Mouse (Mus musculus): ENCODE results near the gene Fam193a. TPM values are rescaled to one million over a fixed set of nuclear protein-coding genes. Genes with fewer than 3 reads are reported as not detected.
A peak's percentile ranks its signal among the peaks of the same experiment; 100 is the strongest.

Gene Fam193a
- total RNA-seq, 4 experiments from 2014 or later, result 43.1 to 49.3 (median 43.2) TPM

DNA sequence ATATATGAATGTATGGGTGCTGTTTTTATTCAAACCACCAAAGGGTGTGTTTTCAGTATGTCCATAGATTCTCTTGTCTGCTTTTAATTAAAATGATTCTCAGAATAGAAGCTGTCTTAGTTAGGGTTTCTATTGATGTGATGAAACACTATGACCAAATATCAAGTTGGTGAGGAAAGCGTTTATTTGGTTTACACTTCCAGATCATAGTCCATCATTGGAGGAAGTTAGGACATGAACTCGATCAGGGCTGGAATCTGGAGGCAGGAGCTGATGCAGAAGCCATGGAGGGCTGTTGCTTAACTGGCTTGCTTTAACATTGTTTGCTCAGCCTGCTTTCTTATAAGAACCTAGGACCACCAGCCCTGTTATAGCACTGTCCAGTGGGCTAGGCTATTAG lies 12.0 kb downstream of the Fam193a start:
- no peak for DNase-seq (ENCODE audit: low spot score in 2 of 2)

DNA sequence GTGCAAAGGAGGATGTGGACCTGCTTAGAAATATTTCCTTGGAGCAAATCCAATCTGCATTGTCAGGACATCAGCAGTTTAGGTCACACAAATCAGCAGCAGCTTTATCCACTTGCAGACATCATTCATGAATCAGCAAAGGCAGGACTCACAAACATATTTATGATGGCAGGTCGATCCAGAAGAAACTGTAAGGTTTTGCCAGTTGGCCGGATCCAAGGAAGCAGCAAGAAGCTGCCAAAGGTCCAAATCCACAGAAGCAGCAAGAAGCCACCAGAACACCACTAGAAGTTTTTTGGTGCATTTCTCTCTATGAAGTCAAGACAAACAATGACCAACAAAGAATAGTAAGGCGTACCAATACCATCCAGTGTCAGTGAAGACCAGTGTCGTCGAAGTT lies 15.9 kb downstream of the Fam193a start:
- DNase-seq (ENCODE audit: low spot score in 2 of 2), result no peak

DNA sequence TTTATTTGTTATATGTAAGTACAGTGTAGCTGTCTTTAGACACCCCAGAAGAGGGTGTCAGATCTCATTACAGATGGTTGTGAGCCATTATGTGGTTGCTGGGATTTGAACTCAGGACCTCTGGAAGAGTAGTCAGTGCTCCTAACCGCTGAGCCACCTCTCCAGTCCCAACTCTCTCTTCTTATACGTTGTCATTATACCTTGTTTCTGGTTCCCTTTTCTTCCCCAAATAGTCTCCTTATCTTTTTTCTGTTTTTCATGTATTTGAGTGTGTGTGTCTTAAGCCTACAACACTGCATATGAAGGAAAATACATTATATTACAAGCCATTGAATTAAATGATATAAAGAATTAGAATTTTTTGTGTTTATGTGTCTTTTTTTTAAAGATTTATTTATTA lies 17.0 kb downstream of the Fam193a start:
- no peak for DNase-seq (ENCODE audit: low spot score in 2 of 2)

DNA sequence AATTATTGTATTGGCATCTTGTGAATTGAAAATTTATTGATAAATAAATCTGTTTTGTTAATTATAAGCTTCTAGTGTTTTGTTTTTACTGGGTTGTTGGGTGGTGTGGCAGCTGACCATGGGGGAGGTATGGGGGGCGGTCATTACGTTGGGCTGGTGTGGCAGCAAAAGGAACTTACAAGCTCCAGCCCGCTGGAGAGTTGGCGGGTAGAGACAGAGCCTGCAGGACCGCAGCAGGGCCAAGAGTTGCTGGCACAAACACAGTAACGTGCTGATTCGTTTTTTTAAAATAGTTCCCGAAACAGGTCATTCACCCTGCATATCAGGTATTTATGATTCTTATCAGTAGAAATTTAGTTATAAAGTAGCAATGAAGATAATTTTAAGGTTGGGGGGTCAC lies 23.5 kb downstream of the Fam193a start:
- no peak for DNase-seq (ENCODE audit: low spot score in 2 of 2)

DNA sequence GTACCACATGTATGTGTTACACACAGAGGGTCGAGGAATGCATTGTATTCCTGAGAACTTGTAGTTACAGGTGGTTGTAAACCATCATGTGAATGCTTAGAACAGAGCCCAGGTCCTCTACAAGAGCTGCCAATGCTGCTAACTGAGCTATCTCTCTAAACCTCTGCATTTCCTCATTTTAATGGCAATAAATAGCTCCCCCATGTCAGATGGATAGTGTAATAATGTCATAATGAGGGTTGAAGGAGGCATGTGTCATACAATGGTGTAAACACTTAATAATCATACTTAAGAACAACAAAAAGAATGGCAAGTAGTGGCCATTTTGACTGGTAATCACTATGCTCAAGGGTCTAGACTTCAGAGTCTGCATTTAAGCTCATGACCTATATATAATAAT lies 25.6 kb downstream of the Fam193a start:
- DNase-seq (ENCODE audit: low spot score in 2 of 2), result no peak

DNA sequence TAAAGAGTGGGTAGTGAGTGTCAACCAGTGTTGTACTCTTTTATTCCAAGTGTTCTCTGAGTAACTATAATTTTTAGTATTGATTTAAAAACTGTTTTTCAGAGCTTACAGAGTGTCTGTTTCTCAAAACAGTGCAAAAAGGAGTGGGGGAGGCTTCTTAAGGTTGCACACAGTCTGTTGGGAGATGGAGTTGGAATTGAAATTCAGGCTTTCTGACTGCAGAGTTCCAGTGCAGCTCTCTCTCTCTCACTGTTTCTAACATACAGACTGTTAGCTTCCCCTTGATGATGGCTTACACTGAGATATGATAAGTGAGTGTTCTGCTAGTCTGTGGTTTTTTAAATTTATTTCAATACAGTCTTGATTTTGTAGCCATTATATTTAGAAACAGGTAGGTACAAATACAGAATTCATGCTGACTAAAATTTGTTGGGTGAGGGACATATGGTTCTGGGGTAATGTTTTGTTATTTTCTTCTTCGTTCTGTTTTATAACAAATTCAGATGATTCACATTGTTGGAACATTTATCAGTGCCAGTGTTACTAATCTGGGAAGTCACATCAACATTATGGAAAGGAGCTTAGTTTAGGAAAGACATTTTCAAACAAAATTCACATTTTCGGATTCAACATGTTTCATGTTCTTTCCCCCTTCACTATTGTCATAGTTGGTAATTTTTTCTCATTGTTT lies 26.3 kb downstream of the Fam193a start:
- no peak for DNase-seq (ENCODE audit: low spot score in 2 of 2)

DNA sequence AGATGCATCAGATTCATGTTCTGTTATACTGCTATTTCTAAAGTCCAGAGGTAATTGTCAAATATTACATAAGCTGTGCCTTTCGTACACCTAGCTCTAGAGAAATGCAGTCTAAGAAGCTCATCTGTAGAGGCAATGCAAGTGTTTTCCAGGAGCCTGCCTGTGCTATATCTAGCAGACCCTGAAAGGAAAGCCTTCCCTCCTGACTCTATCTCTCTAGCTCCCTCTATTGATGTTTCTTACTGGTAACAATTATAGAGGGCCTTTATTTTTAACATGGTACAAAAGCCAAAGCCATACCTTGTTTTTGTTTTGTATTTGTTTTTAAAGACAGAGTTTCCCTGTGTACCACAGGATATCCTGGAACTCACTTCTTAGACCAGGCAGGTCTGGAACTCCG lies 28.1 kb downstream of the Fam193a start:
- no peak for DNase-seq (ENCODE audit: low spot score in 2 of 2)

DNA sequence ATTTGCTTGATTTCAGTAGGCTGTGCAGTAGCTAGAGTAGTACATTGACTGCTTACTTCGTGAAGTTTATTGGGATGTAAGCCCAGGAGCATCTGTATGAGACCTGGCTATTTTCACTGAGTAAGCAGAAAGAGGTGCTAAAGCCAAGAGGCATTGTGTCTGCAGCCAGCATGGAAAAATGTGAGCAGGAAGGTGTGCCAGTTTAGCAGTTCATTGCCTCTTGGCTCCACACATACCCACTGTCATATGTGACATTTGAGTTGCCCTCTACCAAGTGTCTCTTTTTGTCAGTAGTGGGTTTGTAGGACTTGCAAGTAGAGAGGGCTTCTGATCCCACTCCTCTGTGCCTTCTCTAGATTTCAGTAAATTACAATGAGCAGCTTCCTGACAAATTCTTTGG lies 28.6 kb downstream of the Fam193a start:
- DNase-seq (ENCODE audit: low spot score in 2 of 2), result no peak

DNA sequence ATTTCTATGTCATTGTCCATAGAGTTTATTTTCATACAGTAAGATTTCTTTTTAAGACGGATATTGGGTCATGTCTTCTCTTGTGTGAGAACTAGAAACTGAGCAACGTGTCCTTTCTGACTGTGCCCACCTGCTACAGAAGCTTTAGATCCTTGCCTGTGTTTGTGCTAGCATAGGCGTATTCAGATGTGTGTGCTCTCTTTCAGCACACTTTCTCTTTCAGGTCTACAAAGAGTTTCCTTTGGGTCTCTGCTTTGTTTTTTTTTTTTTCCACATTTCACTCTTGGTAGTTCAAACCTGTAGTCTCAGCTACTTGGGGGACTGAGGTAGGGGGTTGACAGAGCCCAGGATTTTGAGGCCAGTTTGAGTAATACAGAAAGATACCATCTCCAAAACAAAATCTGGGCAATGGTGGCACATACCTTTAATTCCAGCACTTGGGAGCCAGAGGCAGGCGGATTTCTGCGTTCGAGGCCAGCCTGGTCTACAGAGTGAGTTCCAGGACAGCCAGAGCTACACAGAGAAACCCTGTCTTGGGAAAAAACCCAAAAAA lies 37.7 kb downstream of the Fam193a start:
- no peak for DNase-seq (ENCODE audit: low spot score in 2 of 2)

DNA sequence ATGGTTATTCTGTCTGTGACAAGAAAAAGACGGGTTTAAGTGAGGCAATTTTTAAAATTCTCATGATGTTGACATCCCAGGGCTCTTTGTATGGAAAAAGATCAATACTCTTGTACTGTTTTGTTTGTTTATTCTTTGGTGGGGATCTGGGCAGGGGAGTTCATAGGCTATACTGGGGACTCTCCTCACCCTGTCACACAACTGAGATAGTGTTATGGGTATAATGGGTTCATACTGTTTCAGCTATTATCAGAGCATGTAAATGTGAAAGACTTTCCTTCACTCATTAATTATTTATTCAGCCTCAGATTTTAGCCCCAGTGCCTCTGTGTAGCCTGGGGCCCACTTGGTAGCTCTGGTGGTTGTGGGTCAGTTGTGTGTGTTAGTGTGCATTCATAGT lies 39.3 kb downstream of the Fam193a start:
- DNase-seq (ENCODE audit: low spot score in 2 of 2), result no peak

DNA sequence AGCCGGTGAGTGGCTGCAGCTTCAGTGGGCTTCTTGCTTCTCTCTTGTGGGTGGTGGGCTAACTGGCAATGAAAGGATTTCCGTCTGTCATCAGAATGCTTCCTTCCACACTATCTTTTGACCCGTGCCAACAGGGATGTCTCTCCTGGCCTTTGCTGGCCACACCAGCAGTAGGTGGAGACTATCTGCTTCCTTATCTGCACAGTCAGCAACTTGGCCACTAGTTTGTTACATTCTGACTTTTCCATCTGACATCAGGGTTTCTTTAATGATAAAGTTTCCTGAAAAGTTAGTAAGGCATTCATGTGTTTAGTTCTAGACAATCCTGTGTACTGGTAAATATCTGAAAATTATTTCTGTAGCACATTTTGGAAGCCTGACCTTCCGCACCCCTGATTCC lies 41.1 kb downstream of the Fam193a start:
- no peak for DNase-seq (ENCODE audit: low spot score in 2 of 2)

DNA sequence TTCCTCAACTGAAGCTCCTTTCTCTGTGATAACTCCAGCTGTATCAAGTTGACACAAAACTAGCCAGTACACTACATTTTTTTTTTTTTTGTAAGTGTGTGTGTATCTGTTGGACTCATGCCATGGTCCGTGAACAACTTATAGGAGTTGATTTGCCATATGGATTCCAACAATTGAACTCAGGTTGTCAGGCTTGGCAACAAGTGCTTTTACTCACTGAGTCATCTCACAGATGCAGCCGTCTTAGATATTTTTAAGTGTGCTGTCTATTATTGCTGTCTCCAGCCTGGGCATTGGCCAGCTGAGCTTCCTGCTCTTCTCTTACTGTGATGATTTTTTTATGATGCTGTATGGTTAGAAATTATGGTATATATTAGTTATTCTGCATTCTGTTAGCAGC lies 44.2 kb downstream of the Fam193a start:
- DNase-seq (ENCODE audit: low spot score in 2 of 2), result peak in 1 of 2 experiments; percentile 26

DNA sequence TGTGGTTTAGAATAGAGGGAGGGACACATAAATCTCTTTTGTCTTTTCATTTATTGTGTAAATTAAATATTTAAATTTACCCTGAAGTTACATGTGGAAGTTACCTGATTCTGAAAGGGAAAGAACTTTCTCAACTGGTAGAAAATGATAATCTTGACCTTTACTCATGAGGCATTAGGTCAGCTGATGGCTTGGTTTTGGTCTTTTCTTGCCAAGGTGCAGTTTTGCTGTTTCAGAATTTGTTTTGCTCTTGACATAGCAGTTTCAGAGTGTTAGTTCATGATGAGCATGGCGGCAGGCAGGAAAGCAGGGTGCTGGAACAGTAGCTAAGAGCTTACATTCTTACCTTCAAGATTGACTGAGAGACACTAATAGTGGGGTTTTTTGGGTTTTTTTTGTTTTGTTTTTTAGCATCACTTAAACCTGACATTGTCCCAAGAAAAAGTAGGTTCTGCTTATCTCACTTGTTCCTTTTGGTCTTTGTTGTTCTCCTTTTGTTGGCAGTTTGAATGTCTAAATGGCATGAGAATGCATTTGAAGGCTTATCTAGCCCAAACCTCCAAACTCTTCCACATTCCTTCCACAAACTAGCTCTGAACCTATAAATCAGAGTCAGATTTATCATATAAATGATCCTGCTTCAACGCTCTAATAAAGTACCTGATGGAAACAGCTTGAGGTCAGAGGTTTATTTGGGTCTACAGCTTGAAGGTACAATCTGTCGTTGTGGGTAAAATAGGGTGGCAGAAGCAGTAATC lies 47.7 kb downstream of the Fam193a start:
- DNase-seq (ENCODE audit: low spot score in 2 of 2), result no peak

DNA sequence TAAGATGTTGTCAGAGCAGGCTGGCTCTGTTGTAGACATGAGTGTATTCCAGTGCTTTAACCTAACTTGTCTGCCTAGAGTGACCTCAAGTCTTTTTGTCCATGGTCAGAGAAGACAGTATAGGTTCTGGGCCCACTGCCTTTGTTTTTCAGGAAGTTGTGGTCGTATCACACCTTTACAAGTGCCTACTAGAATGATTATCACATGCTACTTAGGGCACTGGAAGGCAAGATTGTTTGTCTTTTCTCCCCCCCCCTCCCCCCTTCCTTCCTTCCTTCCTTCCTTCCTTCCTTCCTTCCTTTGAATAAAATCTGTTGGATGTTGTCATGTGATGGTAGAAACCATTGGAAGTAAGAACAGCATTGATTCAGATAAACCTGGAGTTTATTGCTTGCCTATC lies 49.5 kb downstream of the Fam193a start:
- no peak for DNase-seq (ENCODE audit: low spot score in 2 of 2)

DNA sequence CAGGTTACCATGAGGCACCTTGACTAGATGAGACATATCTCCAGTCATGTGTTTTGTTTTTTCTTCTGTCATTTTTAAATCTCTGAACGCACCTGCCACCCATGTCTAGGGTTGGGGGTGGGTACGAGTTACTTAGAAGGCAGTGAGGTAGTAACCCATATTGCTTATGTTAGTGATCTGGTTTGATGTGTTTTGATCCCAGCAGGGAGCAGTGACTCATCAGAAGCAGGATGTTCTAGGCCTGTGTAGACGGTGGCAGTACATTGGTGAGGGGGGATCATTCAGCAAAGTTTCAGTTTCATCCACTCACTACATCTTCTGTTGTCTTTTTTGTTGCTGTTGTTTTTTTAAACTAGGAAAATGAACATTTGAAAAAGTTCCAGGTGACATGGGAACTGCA lies 61.0 kb downstream of the Fam193a start:
- no peak for DNase-seq (ENCODE audit: low spot score in 2 of 2)

DNA sequence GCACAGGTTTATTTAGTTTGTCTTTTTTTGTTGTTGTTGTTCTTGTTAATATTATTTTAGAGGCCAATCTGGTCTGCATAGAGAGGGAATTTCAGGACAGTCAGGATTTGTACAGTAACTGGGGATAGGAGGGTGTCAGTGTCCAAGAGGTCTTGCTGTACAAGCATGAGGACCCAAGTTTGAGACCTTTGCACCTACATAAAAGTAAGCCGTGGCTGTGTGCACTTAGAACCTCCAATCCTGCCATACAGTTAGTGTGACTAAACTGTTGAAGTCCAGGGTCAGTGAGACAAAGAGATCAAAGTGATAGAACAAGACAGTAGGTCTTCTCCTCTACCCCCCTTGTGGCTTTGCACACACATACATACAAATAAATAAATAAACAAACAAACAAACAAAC lies 64.1 kb downstream of the Fam193a start:
- no peak for DNase-seq (ENCODE audit: low spot score in 2 of 2)

DNA sequence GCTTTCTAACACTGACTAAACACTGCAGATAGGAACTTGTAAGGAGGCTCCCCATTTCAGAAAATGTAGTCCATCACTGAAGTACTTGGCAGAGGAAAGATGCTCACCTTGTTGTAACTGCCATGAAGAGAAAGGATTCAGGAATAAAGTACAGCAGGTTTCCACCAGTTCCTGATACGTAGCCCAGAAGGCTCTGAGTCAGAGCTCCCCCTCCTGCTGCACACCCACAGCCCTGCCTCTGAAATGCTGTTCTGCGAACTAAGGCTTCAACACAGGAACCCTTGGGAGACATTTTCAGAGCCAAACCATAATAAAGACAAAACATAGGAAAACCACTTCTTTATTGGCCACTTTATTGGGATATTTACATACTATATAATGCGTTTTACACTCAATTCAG lies 64.5 kb downstream of the Fam193a start:
- DNase-seq (ENCODE audit: low spot score in 2 of 2), result peak in 1 of 2 experiments; percentile 46

DNA sequence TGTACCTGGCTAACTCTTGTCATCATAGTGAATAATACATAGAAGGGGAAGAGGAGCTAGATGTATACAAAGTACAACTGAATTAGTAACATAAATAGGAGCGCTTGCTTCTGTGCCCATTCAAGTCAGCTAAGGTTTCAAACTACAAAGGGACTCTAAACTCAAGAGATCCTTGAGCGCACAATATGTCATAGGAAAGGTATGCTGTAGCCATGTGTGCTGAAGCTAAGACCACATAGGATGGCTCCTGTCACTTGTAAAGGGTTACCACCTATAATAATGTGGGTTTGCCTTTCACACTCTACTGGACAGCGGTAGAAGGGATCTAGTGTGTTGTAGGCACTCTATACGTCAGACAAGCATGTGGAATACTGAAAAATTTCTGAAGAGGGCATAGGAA lies 68.3 kb downstream of the Fam193a start:
- DNase-seq (ENCODE audit: low spot score in 2 of 2), result no peak

DNA sequence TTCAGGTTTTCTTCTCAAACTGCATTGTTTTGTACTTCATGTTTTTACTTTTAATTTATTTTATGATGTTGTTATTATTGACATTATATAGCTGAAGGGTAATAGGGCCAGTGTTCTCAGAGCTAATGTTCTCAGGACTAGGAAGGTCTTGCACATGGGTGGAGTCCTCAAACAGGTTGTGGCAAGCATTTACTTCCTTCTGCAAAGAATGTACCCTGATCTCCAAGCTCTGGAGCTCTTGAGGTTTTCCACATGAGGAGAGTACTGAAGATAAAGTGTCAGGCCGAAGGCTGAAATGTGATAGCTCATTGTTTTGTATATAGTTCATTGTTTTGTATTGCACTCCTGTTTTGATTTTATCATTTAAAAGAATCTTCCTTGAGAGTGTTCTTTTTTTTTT lies 68.9 kb downstream of the Fam193a start:
- DNase-seq (ENCODE audit: low spot score in 2 of 2), result no peak

DNA sequence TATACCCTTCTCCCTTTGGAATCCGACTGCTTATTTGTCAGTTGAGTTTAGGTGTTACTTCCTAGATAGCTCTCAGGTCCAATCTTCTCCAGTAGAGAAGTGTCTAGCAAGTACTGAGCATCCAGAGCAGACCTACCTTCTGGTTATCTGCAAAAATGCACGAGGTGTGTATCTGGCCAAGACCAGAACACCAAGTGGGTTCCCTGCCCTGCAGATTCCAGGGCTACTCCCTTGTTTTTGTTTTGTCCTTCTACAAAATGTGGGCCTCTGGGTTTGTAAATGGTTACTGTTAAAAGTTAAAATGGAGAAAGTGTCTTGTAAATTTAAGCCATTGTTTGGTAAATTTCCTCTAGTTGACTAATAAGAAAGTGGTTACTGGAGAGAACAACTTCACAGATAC lies 70.0 kb downstream of the Fam193a start:
- no peak for DNase-seq (ENCODE audit: low spot score in 2 of 2)

DNA sequence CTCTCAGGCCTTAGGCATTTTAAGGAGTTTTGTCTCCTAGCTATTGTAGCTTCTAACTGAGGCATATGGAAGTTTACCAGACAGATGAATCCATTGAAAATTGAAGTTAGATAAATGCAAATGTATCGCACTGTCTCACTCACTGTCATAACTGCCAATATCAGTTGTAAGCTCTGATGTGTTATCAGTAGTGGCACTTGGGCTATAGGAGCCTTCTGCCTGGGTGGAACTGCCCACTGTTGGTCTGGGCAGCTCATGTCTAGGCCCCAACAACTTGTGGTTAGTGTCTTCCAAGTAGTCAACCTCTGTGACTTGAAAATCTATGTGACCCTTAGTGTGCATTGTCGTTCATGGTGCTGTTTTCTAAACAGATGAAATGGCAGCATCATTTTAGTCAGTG lies 72.1 kb downstream of the Fam193a start:
- no peak for DNase-seq (ENCODE audit: low spot score in 2 of 2)

DNA sequence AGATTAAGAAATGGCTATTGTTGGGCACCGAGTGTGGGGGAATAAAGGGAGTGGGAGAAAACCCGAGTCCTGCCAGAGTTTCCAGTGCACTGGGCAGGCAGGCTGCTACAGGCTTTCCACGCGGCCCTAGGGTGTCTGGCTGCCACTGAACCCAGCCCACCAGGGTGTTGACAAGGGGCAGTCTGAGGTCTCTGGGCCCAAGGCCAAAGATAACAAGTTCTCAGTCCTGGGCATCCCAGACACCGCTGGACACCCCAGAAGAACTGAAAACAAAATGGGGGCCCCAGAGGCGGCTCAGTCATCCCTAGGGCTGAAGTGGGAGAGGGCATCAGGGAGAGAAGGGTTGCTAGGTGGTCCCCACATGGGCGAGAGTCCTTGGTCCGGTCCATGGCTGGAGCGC lies 76.5 kb downstream of the Fam193a start:
- DNase-seq (ENCODE audit: low spot score in 2 of 2), result no peak

DNA sequence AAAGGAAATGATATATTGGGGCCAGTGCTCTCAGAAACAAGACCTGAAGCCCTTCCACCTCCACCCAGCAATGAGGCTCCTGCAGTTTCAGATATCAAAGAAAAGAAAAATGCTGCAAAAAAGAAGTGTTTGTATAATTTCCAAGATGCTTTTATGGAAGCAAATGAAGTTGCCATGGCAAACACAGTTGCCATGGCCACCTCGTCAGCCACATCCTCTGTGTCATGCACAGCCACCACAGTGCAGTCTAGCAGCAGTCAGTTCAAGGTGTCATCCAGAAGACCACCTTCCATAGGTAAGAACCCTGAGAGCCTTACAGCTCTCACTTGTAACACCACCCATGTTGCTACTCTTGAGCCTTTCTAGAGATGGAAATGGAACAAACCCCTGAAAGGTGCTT lies 89.3 kb downstream of the Fam193a start:
- no peak for DNase-seq (ENCODE audit: low spot score in 2 of 2)
